Mouse (Mus musculus) stomach, postnatal 0 days (tissue): ENCODE measurements around the gene Lgals3bp.

Experiments
- CTCF ChIP-seq: IDR thresholded peaks from 2 replicates; pipeline ENCODE4 v1.5.1; 2016; ENCODE audit warnings: antibody characterized with exemption, low read depth, mild to moderate bottlenecking, moderate library complexity
- EP300 ChIP-seq: optimal IDR thresholded peaks from 2 replicates; pipeline ENCODE3; 2016; ENCODE audit warnings: antibody characterized with exemption

GRCm38 (mm10) chr11:118414270-118414669 lies 12.4 kb upstream of the Lgals3bp start:
- TF ChIP-seq EP300 (no peak), CTCF (no peak)
